Mouse (Mus musculus): ENCODE data around the gene Tbc1d2. TPM values are rescaled to one million over a fixed set of nuclear protein-coding genes. Genes with fewer than 3 reads are reported as not detected.
A peak's percentile ranks its signal among the peaks of the same experiment; 100 is the strongest.

Gene Tbc1d2
- polyA plus RNA-seq, 1 experiment from 2014 or later = 2.9 TPM

DNA sequence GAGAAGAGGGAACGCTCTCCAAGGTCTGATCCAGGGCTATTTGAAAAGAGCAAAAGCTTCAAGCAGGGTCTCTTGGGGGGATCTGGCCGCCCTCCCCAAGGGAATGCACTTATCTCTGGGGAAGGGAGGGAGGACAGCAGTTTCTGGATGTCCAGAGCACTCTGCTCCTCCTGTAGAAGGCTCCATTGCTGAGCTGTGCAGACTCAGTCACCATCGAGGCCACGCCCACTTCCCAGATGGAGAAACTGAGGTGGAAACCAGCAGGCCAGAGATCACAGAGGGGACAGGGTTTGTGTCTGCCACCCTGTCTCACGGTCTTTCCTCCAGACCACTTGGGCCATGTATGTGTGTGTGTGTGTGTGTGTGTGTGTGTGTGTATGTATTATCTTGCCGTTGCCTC lies 51.0 kb downstream of the Tbc1d2 start:
- Histone ChIP-seq H3K4me2 (0 out of 2 replicates have a peak overlapping the region, but pooled peaks have one; percentile 16), H3K27ac (peak overlapping the region; percentile 35; the same call in 1 of the 2 replicates), H3K9ac (no peak overlapping the region), H3K4me3 (replicated peaks) (no peak overlapping the region), H3K36me3 (no peaks in the 10 kb centered on the region), H3K9me3 (no peaks in the 10 kb centered on the region), H3K4me1 (peaks cover 14% of the 10 kb centered on the region), H3K27me3 (replicated peaks) (peaks cover 15% of the 10 kb centered on the region)
- no peak for ATAC-seq (ENCODE audit: insufficient read depth, low FRiP score, low read depth)
- WGBS = 61% methylated on average over 6 of the region's 6 CpGs

DNA sequence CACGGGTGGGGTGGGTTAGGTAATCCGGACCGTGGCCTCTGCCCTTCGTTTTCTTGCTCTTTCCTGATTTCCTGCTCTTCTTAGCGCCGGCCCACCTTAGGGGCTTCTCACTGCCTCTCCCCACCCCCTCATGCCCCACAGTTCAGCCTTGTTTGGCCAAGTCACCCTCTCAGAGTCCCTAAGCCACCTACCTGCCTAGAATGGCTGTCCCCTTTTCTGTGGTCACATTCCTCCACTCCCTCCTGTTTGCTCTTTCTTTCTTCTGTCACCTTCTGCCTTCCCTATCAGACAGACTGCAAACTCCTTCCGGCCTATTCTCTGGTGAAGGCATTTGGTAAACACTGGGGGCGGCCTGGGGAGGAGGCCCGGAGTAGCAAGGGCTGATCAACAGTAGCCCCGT lies 51.9 kb downstream of the Tbc1d2 start:
- WGBS = 39% methylated on average over 10 of the region's 10 CpGs
- Histone ChIP-seq H3K36me3 (no peaks in the 10 kb centered on the region), H3K4me2 (peak overlapping the region; percentile 20), H3K9me3 (no peaks in the 10 kb centered on the region), H3K4me3 (replicated peaks) (no peak overlapping the region; the same call in 1 of the 2 replicates), H3K27me3 (replicated peaks) (peaks cover 15% of the 10 kb centered on the region), H3K9ac (no peak overlapping the region), H3K4me1 (peaks cover 14% of the 10 kb centered on the region), H3K27ac (peak overlapping the region; percentile 80)
- ATAC-seq (ENCODE audit: insufficient read depth, low FRiP score, low read depth) = no peak

DNA sequence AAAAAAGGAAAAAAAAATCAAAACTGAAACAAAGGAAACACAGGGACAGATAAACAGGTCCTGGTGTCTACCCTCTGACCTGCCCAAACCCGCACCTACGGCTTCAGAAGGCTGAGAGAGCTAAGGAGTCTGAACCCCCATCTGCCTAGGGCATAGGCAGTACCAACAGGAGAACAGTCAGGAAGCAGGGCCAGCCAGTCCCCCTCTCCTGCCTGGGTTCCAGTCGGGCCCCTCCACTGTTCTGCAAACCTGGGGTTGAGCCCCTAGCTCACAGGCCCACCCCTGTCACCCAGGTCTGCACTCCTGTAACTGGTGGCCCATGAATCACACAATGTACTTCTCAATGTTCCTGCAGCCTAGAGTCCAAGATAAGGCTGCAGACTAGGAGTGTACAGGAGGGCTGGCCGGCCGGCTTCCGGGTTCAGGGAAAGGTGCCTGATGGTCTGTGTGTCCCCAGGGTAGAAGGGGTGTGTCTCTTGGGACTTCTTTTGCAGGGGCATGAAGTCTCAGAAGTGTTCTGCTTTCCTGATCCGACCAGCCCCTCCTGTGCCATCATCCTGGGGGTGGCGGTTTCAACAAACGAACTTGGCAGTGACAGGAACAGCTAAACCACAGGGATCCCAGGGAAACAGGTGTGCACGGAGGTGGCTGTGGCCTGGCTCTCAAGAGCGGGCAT lies 52.6 kb downstream of the Tbc1d2 start:
- Histone ChIP-seq H3K36me3 (no peaks in the 10 kb centered on the region), H3K4me1 (peaks cover 14% of the 10 kb centered on the region), H3K4me3 (replicated peaks) (peak overlapping the region; percentile 8; the same call in 1 of the 2 replicates), H3K4me2 (peak overlapping the region; percentile 20), H3K9me3 (no peaks in the 10 kb centered on the region), H3K27ac (peak overlapping the region; percentile 80), H3K9ac (no peak overlapping the region), H3K27me3 (replicated peaks) (peaks cover 15% of the 10 kb centered on the region)
- WGBS = 57% methylated on average over 11 of the region's 11 CpGs
- peak; percentile 84 for ATAC-seq (ENCODE audit: insufficient read depth, low FRiP score, low read depth)

DNA sequence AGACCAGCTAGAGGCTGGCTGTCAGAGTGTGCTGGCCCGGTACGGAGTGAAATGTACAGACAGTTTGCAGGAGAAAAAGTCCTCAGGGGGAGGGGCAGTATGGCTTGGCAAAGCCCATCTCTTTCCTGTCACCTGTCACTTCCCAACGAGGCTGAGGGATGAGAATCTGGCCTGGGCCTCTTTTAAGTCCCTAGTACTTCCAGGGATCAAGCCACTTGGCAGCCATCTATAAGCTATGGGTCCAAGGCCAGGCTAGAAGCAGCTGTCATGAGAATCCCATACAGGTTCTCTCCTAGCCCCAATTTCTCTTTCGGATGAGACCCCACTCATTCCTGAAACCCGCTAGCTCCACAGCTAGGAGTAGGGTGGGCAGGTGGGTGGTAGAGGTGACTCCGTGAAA lies 53.6 kb downstream of the Tbc1d2 start:
- Histone ChIP-seq H3K9me3 (no peaks in the 10 kb centered on the region), H3K27me3 (replicated peaks) (peaks cover 13% of the 10 kb centered on the region), H3K36me3 (no peaks in the 10 kb centered on the region), H3K4me3 (replicated peaks) (no peak overlapping the region), H3K9ac (no peak overlapping the region), H3K4me2 (no peak overlapping the region), H3K27ac (no peak overlapping the region), H3K4me1 (peaks cover 12% of the 10 kb centered on the region)
- ATAC-seq (ENCODE audit: insufficient read depth, low FRiP score, low read depth) = no peak
- WGBS = 66% methylated on average over 6 of the region's 6 CpGs

DNA sequence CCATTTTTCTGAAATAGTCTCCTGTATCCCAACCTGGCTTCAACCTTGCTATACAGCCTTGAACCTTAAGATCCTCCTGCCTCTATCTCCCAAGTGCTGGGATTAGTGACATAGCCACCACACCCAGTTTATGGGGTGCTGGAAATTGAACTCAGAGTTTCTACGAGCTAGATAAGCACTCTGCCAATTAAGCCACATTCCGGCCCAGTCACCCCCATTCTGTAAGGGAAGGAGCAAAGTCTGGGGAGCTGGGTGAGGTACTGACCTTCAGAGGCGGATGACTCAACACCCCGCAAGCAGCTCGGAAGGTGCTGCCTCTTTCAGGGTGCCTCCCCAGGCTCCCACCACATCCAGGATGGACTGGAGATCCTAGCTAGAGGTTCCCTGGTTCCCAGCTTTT lies 55.9 kb downstream of the Tbc1d2 start:
- H3K27me3 ChIP-seq (replicated peaks) = no peaks in the 10 kb centered on the region
- 73% methylated on average over 5 of the region's 5 CpGs for WGBS
- H3K4me2 ChIP-seq = no peak overlapping the region
- H3K27ac ChIP-seq = no peak overlapping the region
- H3K4me3 ChIP-seq (replicated peaks) = no peak overlapping the region
- no peaks in the 10 kb centered on the region for H3K36me3 ChIP-seq
- no peak overlapping the region for H3K9ac ChIP-seq
- peaks cover 6% of the 10 kb centered on the region; the same call in 1 of the 2 replicates for H3K4me1 ChIP-seq
- no peak for ATAC-seq (ENCODE audit: insufficient read depth, low FRiP score, low read depth)
- no peaks in the 10 kb centered on the region for H3K9me3 ChIP-seq

DNA sequence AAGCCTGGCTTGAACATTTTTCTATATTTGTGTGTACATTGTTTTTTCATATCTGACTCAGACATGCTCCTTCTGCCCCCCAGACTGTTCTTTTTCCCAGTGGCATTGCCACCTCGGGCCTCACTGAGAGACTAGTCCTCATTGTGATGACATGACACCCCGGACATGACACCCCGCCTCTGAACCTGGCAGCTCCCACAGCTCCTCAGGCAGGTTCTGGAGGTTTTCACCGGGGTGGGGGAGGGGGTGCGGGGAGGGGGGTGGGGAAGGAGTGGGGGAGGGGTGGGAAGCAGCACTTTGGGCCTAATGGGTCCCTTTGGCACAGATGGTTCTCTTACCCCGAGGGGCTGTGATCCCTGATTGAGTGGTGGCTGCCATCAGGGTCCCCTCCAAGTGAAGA lies 56.5 kb downstream of the Tbc1d2 start:
- Histone ChIP-seq H3K27ac (no peak overlapping the region), H3K9me3 (no peaks in the 10 kb centered on the region), H3K4me3 (replicated peaks) (no peak overlapping the region), H3K36me3 (no peaks in the 10 kb centered on the region), H3K4me1 (peaks cover 6% of the 10 kb centered on the region; the same call in 1 of the 2 replicates), H3K9ac (no peak overlapping the region), H3K27me3 (replicated peaks) (no peaks in the 10 kb centered on the region), H3K4me2 (no peak overlapping the region)
- WGBS = 45% methylated on average over 6 of the region's 6 CpGs
- ATAC-seq (ENCODE audit: insufficient read depth, low FRiP score, low read depth) = no peak

DNA sequence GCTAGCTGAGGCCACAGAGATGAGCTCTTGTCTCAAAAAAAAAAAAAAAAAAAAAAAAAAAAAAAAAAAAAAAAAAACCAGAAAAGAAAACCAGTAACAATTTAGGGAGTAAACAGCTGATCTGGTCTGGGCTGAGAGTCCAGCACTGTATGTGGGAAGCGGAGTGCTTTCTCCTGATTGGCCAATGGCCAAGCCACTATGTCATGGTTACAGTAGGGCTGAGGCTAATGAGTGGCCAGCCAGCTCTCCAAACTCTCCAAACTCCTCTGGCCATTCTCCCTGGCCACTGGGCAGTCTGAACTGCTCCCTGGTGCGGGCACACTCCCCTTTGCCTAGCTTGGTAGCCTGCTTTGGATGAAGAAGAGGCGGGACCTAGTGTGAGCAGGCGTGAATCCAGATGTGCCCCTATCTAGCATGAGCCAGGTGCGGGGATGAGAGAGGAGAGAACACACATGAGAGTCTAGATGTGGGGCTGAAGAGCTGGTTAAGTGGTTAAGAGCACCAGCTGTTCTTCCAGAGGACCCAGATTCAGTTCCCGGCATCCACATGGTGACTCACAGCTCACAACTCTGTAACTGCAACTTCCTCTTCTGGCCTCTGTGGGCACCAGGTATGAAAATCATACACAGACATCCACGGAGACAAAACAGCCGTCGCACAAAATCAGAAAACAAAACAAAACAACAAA lies 58.0 kb downstream of the Tbc1d2 start:
- ATAC-seq (ENCODE audit: insufficient read depth, low FRiP score, low read depth) = no peak
- WGBS = 89% methylated on average over 9 of the region's 9 CpGs
- H3K4me2 ChIP-seq = no peak overlapping the region
- H3K27ac ChIP-seq = no peak overlapping the region
- no peak overlapping the region for H3K9ac ChIP-seq
- H3K9me3 ChIP-seq = no peaks in the 10 kb centered on the region
- no peaks in the 10 kb centered on the region for H3K36me3 ChIP-seq
- no peak overlapping the region for H3K4me3 ChIP-seq (replicated peaks)
- no peaks in the 10 kb centered on the region for H3K27me3 ChIP-seq (replicated peaks)
- H3K4me1 ChIP-seq = peaks cover 6% of the 10 kb centered on the region; the same call in 1 of the 2 replicates

DNA sequence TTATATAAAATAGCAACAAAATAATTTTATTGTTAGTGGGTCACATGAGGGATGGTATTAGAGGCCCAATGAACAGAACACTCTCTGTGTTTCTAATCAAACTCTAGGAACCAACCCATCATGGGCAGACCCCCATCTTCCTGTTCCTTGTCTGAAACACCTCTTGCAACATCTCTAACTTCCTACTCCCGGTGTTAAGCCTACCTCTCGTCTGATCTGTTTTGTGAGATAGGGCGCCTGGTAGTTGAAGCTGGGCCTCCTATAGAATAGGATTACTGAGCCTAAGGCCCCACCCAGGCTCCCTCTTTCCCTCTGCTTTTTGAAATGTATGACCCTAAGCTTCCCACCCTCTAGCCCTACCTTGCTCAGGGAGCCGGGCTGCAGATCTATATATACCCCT lies 59.2 kb downstream of the Tbc1d2 start:
- H3K9me3 ChIP-seq = no peaks in the 10 kb centered on the region
- H3K27ac ChIP-seq = no peak overlapping the region
- no peaks in the 10 kb centered on the region for H3K36me3 ChIP-seq
- H3K4me2 ChIP-seq = no peak overlapping the region
- WGBS = 69% methylated on average over 4 of the region's 4 CpGs
- H3K4me1 ChIP-seq = peaks cover 2% of the 10 kb centered on the region; the same call in 1 of the 2 replicates
- ATAC-seq (ENCODE audit: insufficient read depth, low FRiP score, low read depth) = no peak
- no peaks in the 10 kb centered on the region for H3K27me3 ChIP-seq (replicated peaks)
- H3K4me3 ChIP-seq (replicated peaks) = no peak overlapping the region
- H3K9ac ChIP-seq = no peak overlapping the region

DNA sequence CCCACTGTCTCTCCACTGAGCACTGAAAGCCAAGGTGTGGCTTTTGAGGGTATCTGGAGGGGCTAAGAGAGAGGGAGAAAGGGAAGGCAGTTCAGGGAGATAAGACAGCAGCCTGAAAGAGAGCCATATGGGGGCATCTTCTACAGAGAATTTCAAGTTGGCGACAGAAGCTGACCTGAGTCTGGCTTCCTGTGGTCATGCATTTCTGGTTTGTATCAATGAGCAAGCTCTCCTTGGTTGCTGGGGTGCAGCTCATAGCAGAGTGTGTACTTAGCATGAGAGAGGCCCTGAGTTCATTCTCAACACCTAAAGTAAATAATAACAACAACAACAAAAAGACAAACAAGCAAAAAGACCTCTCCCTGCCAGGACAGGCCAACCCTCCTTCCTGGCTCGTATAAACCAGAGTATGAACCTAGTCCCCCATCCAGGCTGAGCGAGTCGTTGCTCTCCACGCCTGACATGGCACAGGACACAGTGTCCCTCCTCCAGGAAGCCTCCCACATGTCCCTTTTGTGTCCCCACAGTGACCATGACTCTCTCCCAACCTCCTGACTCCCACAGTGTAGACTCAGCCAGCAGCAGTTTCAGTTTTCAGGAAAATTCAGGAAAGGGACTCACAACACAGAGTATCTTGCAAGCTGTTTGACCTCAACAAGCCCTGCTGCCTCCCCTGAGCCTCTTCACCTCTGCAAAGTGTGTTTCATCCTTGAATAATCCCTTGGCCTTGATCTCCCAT lies 59.9 kb downstream of the Tbc1d2 start:
- Histone ChIP-seq H3K4me3 (replicated peaks) (no peak overlapping the region), H3K9me3 (no peaks in the 10 kb centered on the region), H3K27me3 (replicated peaks) (no peaks in the 10 kb centered on the region), H3K27ac (no peak overlapping the region), H3K4me1 (no peaks in the 10 kb centered on the region), H3K9ac (no peak overlapping the region), H3K36me3 (no peaks in the 10 kb centered on the region), H3K4me2 (no peak overlapping the region)
- no peak for ATAC-seq (ENCODE audit: insufficient read depth, low FRiP score, low read depth)
- whole genome bisulfite sequencing = 64% methylated on average over 5 of the region's 5 CpGs

DNA sequence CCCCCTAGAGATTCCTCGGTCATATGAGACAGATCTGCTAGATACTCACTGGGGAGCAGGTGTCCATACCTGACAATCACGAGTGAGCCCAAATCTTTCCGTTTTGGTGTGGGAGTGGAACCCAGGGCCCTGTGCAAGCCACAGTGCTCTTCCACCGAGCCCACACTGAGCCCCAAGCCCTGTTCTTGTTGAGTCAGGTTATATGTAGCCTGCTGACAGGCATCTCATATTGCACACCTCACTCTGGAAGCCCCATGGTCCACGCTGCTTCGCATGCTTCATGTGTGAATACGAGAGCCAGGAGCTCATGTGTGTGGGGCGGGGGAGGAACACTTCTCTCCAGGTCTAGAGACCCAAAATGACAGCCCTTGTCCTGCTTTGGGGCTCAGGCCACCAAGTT lies 60.9 kb downstream of the Tbc1d2 start:
- WGBS = 80% methylated on average over 8 of the region's 8 CpGs
- ATAC-seq (ENCODE audit: insufficient read depth, low FRiP score, low read depth) = no peak
- H3K4me2 ChIP-seq = no peak overlapping the region
- no peaks in the 10 kb centered on the region for H3K4me1 ChIP-seq
- no peak overlapping the region for H3K9ac ChIP-seq
- no peak overlapping the region for H3K4me3 ChIP-seq (replicated peaks)
- no peak overlapping the region for H3K27ac ChIP-seq
- no peaks in the 10 kb centered on the region for H3K9me3 ChIP-seq
- no peaks in the 10 kb centered on the region for H3K36me3 ChIP-seq
- no peaks in the 10 kb centered on the region for H3K27me3 ChIP-seq (replicated peaks)

DNA sequence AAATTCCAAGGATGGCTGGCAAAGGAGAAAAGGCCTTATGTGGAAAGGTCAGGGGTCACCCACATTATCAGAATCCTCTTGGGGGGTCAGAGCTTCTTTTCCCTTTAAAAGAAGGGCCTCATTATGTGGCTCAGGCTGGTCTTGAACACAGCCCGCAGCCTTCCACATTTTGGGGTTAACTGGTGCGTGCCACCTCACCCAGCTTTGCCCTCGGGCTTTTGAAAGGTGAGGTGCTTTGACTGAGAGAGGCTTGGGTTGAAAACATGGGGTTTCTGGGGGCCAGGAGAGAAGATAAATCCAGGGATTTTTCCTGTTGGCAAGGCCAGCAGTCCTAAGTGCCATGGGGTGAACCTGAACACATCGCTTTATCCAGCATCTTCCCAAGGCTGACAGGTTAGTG lies 63.5 kb downstream of the Tbc1d2 start:
- Histone ChIP-seq H3K36me3 (no peaks in the 10 kb centered on the region), H3K4me3 (replicated peaks) (no peak overlapping the region), H3K4me2 (no peak overlapping the region), H3K27me3 (replicated peaks) (no peaks in the 10 kb centered on the region), H3K27ac (no peak overlapping the region), H3K4me1 (no peaks in the 10 kb centered on the region), H3K9me3 (no peaks in the 10 kb centered on the region), H3K9ac (no peak overlapping the region)
- 74% methylated on average over 4 of the region's 4 CpGs for WGBS
- no peak for ATAC-seq (ENCODE audit: insufficient read depth, low FRiP score, low read depth)

DNA sequence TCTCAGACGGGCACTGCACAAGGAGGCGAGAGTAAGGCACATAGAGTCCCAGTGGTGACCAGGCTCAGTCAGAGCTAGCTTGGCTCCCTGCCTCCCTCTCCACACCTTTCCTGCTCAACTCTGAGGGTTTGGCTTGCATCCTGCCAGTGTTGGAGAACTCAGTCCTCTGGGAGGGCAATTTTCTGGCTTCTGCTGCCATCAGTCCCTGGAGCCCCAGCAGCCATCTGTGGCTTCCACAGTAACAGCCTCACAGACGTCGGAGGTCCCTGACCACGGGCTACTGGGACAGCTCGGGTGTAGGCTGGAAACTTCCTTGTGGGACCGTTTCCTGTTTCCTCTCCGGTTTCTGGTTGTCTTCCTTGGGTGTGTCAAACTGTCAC lies 64.2 kb downstream of the Tbc1d2 start:
- ATAC-seq (ENCODE audit: insufficient read depth, low FRiP score, low read depth) = no peak
- Histone ChIP-seq H3K36me3 (no peaks in the 10 kb centered on the region), H3K27me3 (replicated peaks) (no peaks in the 10 kb centered on the region), H3K4me1 (no peaks in the 10 kb centered on the region), H3K9ac (no peak overlapping the region), H3K4me3 (replicated peaks) (no peak overlapping the region), H3K9me3 (no peaks in the 10 kb centered on the region), H3K4me2 (no peak overlapping the region), H3K27ac (no peak overlapping the region)
- 70% methylated on average over 8 of the region's 8 CpGs for WGBS

Measured in stomach, embryonic 15.5 days (tissue).